Mouse (Mus musculus): ENCODE measurements at regions not wholly inside any gene's neighbourhood (a gene's known extent, or its start where the extent isn't known, plus 50 kb on each side); places are given as distances from the start of the nearest gene placed in this dataset.

- no peak for TF ChIP-seq CTCF (IDR thresholded peaks at IDR 0.05; ENCODE audit: extremely low read depth, insufficient read depth, low read length)
- no peak for TF ChIP-seq POLR2A (IDR thresholded peaks at IDR 0.05; ENCODE audit: extremely low read depth, insufficient read depth, low read length)
- Histone ChIP-seq H3K4me1 (ENCODE audit: control insufficient read depth, insufficient read depth, low read length) (no peaks in the 10 kb centered on the region; the same call in 1 of the 2 replicates), H3K27ac (ENCODE audit: insufficient read depth, low read length) (no peak overlapping the region), H3K4me3 (ENCODE audit: insufficient read depth, low read length) (no peak overlapping the region)
Measured at GRCm38 (mm10) chr5:72245382-72245781, 77.4 kb upstream of the Commd8 start.

- TF ChIP-seq POLR2A (IDR thresholded peaks at IDR 0.05; ENCODE audit: extremely low read depth, insufficient read depth, low read length) = no peak
- TF ChIP-seq CTCF (IDR thresholded peaks at IDR 0.05; ENCODE audit: extremely low read depth, insufficient read depth, low read length) = no peak
- H3K4me3 ChIP-seq (ENCODE audit: insufficient read depth, low read length) = no peak overlapping the region
- no peaks in the 10 kb centered on the region; the same call in 1 of the 2 replicates for H3K4me1 ChIP-seq (ENCODE audit: control insufficient read depth, insufficient read depth, low read length)
- no peak overlapping the region for H3K27ac ChIP-seq (ENCODE audit: insufficient read depth, low read length)
Measured at GRCm38 (mm10) chr5:72244134-72244533, 76.1 kb upstream of the Commd8 start.

- Histone ChIP-seq H3K4me1 (ENCODE audit: control insufficient read depth, insufficient read depth, low read length) (no peaks in the 10 kb centered on the region; the same call in 1 of the 2 replicates), H3K4me3 (ENCODE audit: insufficient read depth, low read length) (no peak overlapping the region), H3K27ac (ENCODE audit: insufficient read depth, low read length) (no peak overlapping the region)
- TF ChIP-seq POLR2A (IDR thresholded peaks at IDR 0.05; ENCODE audit: extremely low read depth, insufficient read depth, low read length) (no peak), CTCF (IDR thresholded peaks at IDR 0.05; ENCODE audit: extremely low read depth, insufficient read depth, low read length) (no peak)
Measured at GRCm38 (mm10) chr5:72242981-72243380, 75.0 kb upstream of the Commd8 start.

- TF ChIP-seq CTCF (IDR thresholded peaks at IDR 0.05; ENCODE audit: extremely low read depth, insufficient read depth, low read length) (no peak), POLR2A (IDR thresholded peaks at IDR 0.05; ENCODE audit: extremely low read depth, insufficient read depth, low read length) (no peak)
- H3K4me1 ChIP-seq (ENCODE audit: control insufficient read depth, insufficient read depth, low read length) = no peaks in the 10 kb centered on the region; the same call in 1 of the 2 replicates
- H3K27ac ChIP-seq (ENCODE audit: insufficient read depth, low read length) = no peak overlapping the region
- no peak overlapping the region for H3K4me3 ChIP-seq (ENCODE audit: insufficient read depth, low read length)
Measured at GRCm38 (mm10) chr5:72241451-72241850, 73.5 kb upstream of the Commd8 start.

DNA sequence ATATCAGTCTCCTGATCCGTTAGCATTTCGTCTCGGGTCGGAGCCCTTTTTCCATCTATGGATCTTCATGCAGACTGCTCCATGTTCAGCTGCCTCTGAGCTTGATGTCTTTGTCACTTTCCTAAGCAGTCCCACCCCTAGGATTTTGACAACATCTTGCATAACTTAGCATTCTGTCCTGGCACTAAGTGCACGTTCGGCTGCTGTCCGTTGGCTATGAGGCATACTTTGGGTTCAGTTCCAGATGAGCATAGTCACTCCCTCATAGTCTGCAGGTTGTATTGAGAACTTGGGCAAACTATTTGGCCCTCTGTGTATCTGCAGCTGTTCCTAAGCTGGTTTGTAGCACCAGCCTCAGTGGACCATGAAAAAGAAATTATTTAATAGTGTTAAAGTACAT, 72.3 kb upstream of the Commd8 start:
- TF ChIP-seq CTCF (IDR thresholded peaks at IDR 0.05; ENCODE audit: extremely low read depth, insufficient read depth, low read length) (no peak), POLR2A (IDR thresholded peaks at IDR 0.05; ENCODE audit: extremely low read depth, insufficient read depth, low read length) (no peak)
- Histone ChIP-seq H3K4me3 (ENCODE audit: insufficient read depth, low read length) (no peak overlapping the region), H3K27ac (ENCODE audit: insufficient read depth, low read length) (no peak overlapping the region), H3K4me1 (ENCODE audit: control insufficient read depth, insufficient read depth, low read length) (no peaks in the 10 kb centered on the region)

- no peaks in the 10 kb centered on the region for H3K4me1 ChIP-seq (ENCODE audit: control insufficient read depth, insufficient read depth, low read length)
- no peak overlapping the region for H3K4me3 ChIP-seq (ENCODE audit: insufficient read depth, low read length)
- TF ChIP-seq POLR2A (IDR thresholded peaks at IDR 0.05; ENCODE audit: extremely low read depth, insufficient read depth, low read length) = no peak
- no peak for TF ChIP-seq CTCF (IDR thresholded peaks at IDR 0.05; ENCODE audit: extremely low read depth, insufficient read depth, low read length)
- no peak overlapping the region for H3K27ac ChIP-seq (ENCODE audit: insufficient read depth, low read length)
Measured at GRCm38 (mm10) chr5:72227002-72227401, 59.0 kb upstream of the Commd8 start.

- Histone ChIP-seq H3K4me1 (ENCODE audit: control insufficient read depth, insufficient read depth, low read length) (no peaks in the 10 kb centered on the region), H3K4me3 (ENCODE audit: insufficient read depth, low read length) (no peak overlapping the region), H3K27ac (ENCODE audit: insufficient read depth, low read length) (peak overlapping the region; percentile 46; the same call in 1 of the 2 replicates)
- no peak for TF ChIP-seq CTCF (IDR thresholded peaks at IDR 0.05; ENCODE audit: extremely low read depth, insufficient read depth, low read length)
- no peak for TF ChIP-seq POLR2A (IDR thresholded peaks at IDR 0.05; ENCODE audit: extremely low read depth, insufficient read depth, low read length)
Measured at GRCm38 (mm10) chr5:72225576-72226298, 57.7 kb upstream of the Commd8 start.

DNA sequence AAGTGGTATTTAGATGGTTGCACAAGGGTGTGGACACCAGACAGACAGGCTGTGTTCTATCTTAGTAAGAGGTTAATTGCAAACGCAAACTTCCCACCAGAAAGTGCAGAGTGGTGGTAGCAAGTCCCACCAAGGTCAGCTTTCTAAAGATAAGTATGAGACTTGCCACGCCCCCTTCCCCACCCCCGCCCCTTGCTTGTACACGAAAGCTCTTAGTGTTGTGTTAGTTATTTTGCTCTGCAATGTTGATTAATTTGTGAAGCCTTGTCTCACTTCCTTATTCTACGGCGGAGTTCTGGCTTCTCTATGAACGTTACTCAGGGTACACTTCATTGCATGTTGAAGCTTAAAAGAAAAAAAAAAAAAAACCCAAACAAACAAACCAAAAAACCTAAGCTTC, 57.1 kb upstream of the Commd8 start:
- Histone ChIP-seq H3K27ac (ENCODE audit: insufficient read depth, low read length) (peak overlapping the region; percentile 46; the same call in 1 of the 2 replicates), H3K4me3 (ENCODE audit: insufficient read depth, low read length) (no peak overlapping the region), H3K4me1 (ENCODE audit: control insufficient read depth, insufficient read depth, low read length) (no peaks in the 10 kb centered on the region)
- no peak for TF ChIP-seq POLR2A (IDR thresholded peaks at IDR 0.05; ENCODE audit: extremely low read depth, insufficient read depth, low read length)

- Histone ChIP-seq H3K4me1 (ENCODE audit: control insufficient read depth, insufficient read depth, low read length) (no peaks in the 10 kb centered on the region), H3K4me3 (ENCODE audit: insufficient read depth, low read length) (no peak overlapping the region), H3K27ac (ENCODE audit: insufficient read depth, low read length) (no peak overlapping the region)
- TF ChIP-seq POLR2A (IDR thresholded peaks at IDR 0.05; ENCODE audit: extremely low read depth, insufficient read depth, low read length) (no peak), CTCF (IDR thresholded peaks at IDR 0.05; ENCODE audit: extremely low read depth, insufficient read depth, low read length) (no peak)
Measured at GRCm38 (mm10) chr5:72224551-72224966, 56.6 kb upstream of the Commd8 start.

DNA sequence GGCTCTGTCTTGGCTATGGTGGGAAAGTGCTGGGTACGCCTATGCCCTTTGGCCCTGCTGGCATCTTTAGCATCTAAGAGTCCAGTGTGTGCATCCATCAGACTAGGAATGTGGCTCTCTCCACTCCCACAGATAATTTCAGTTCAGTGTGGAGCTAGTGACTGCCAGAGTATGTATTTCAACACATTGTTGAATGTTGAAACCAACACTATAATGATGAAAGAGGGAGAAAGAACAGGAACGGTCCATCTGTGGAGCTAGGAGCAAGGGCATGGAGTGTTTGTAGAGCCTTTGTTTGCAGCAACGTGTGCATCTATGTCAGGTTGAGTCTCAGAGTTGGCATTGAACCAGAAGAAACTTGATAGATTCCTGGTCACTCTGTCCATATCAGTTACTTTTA, 54.9 kb upstream of the Commd8 start:
- H3K27ac ChIP-seq (ENCODE audit: insufficient read depth, low read length) = no peak overlapping the region
- H3K4me3 ChIP-seq (ENCODE audit: insufficient read depth, low read length) = no peak overlapping the region
- TF ChIP-seq POLR2A (IDR thresholded peaks at IDR 0.05; ENCODE audit: extremely low read depth, insufficient read depth, low read length) = no peak
- no peak for TF ChIP-seq CTCF (IDR thresholded peaks at IDR 0.05; ENCODE audit: extremely low read depth, insufficient read depth, low read length)
- no peaks in the 10 kb centered on the region for H3K4me1 ChIP-seq (ENCODE audit: control insufficient read depth, insufficient read depth, low read length)
